Mouse (Mus musculus) common myeloid progenitor, adult 5-6 weeks (primary cell): ENCODE results near the gene Eps8l2. TPM values are rescaled to one million over a fixed set of nuclear protein-coding genes. Genes with fewer than 3 reads are reported as not detected.

ENCODE experiments used
- ATAC-seq: replicated peaks from 2 replicates; pipeline ENCODE4 v1.8.0; 2016; ENCODE audit warnings: low read depth, mild to moderate bottlenecking, moderate TSS enrichment, inconsistent platforms; ENCODE audit not compliant: poor library complexity, severe bottlenecking
- total RNA-seq: library from RNA; stranded (forward); fragments of 200-1000, 187-1606 nt; gene quantifications from 2 replicates; pipeline ENCODE4 v1.2.3, GENCODE M21; 2017

Eps8l2 gene
- 1.1 TPM in 1 of 2 replicates, not detected in the other for total RNA-seq

GRCm38 (mm10) chr7:141338576-141339131, at the start of gene Eps8l2:
Gene Eps8l2, plus strand, starts transcription at chr7:141338880.
- ATAC-seq = peak; percentile 85

- ATAC-seq = peak; percentile 48
Measured at GRCm38 (mm10) chr7:141291921-141292582, 46.6 kb upstream of the Eps8l2 start, which contains the start of gene Drd4. Gene Drd4, plus strand, starts transcription at chr7:141292006.

GRCm38 (mm10) chr7:141292583-141293388, 45.9 kb upstream of the Eps8l2 start:
- ATAC-seq = no peak

GRCm38 (mm10) chr7:141293852-141294471, 44.7 kb upstream of the Eps8l2 start:
- peak; percentile 58 for ATAC-seq

GRCm38 (mm10) chr7:141294479-141294878, 44.2 kb upstream of the Eps8l2 start:
- no peak for ATAC-seq

- ATAC-seq = no peak
Measured at GRCm38 (mm10) chr7:141297926-141298650, 40.6 kb upstream of the Eps8l2 start.

GRCm38 (mm10) chr7:141299175-141299574, 39.5 kb upstream of the Eps8l2 start:
- ATAC-seq = no peak

- ATAC-seq = no peak
Measured at GRCm38 (mm10) chr7:141301386-141301785, 37.3 kb upstream of the Eps8l2 start.

- ATAC-seq = 0 out of 2 replicates have a peak, but pooled peaks have one; percentile 18
Measured at GRCm38 (mm10) chr7:141302702-141303268, 35.9 kb upstream of the Eps8l2 start.

GRCm38 (mm10) chr7:141304537-141304936, 34.1 kb upstream of the Eps8l2 start:
- ATAC-seq = no peak

- no peak for ATAC-seq
Measured at GRCm38 (mm10) chr7:141314416-141314815, 24.3 kb upstream of the Eps8l2 start.

- ATAC-seq = no peak
Measured at GRCm38 (mm10) chr7:141315076-141315475, 23.6 kb upstream of the Eps8l2 start.

- peak; percentile 94 for ATAC-seq
Measured at GRCm38 (mm10) chr7:141315974-141316373, 22.7 kb upstream of the Eps8l2 start.

- ATAC-seq = no peak
Measured at GRCm38 (mm10) chr7:141317619-141318132, 21.0 kb upstream of the Eps8l2 start.

- ATAC-seq = no peak
Measured at GRCm38 (mm10) chr7:141319446-141319845, 19.2 kb upstream of the Eps8l2 start.

- ATAC-seq = no peak
Measured at GRCm38 (mm10) chr7:141324686-141325085, 14.0 kb upstream of the Eps8l2 start.

- ATAC-seq = 0 out of 2 replicates have a peak, but pooled peaks have one; percentile 0
Measured at GRCm38 (mm10) chr7:141326546-141327446, 11.9 kb upstream of the Eps8l2 start.
